Mouse (Mus musculus): ENCODE measurements around the gene Slc40a1. TPM values are rescaled to one million over a fixed set of nuclear protein-coding genes. Genes with fewer than 3 reads are reported as not detected.

The Slc40a1 gene
- polyA plus RNA-seq, 1 experiment from 2014 or later = 6.6 TPM

Other genes starting within 250 kb of the Slc40a1 start
- gene Wdr75, start 131.4 kb downstream of the Slc40a1 start, polyA plus RNA-seq (2016; fragmentation: Nextera tagmentation; extraction: Ambion mirVana) = 100 and 104 TPM in 2 replicates
- not detected in 2 replicates for gene Gm5269, start 36.2 kb downstream of the Slc40a1 start, polyA plus RNA-seq (2016; fragmentation: Nextera tagmentation; extraction: Ambion mirVana)
- 2.1 and 2.2 TPM in 2 replicates for gene Dnah7b, start 139.8 kb upstream of the Slc40a1 start, polyA plus RNA-seq (2016; fragmentation: Nextera tagmentation; extraction: Ambion mirVana)

Data from limb, embryonic 10.5 days (tissue).